Mouse (Mus musculus) liver, adult 2 months (tissue): ENCODE data around the gene Rbm20. TPM values are rescaled to one million over a fixed set of nuclear protein-coding genes. Genes with fewer than 3 reads are reported as not detected.

ENCODE experiments used
- DNase-seq: peaks from one replicate; pipeline ENCODE4 v3.0.0-alpha.2; 2011; ENCODE audit warnings: low read depth, low spot score; ENCODE audit errors: extremely low read depth
- H3K27ac ChIP-seq: fragments of 200-500 bp; replicated peaks from 2 replicates; pipeline ENCODE4 v1.5.1; 2012; ENCODE audit warnings: low read depth, mild to moderate bottlenecking, control low read depth, inconsistent platforms, low read length; ENCODE audit not compliant: insufficient read depth
- H3K27me3 ChIP-seq: fragments of 200-500 bp; 2 replicates; pipeline ENCODE4 v1.6.1; 2012; ENCODE audit warnings: mild to moderate bottlenecking, moderate library complexity, low read length, inconsistent platforms; ENCODE audit not compliant: control insufficient read depth, insufficient read depth
- H3K36me3 ChIP-seq: fragments of 200-500 bp; 2 replicates; pipeline ENCODE4 v1.6.1; 2012; ENCODE audit warnings: low read length, inconsistent platforms; ENCODE audit not compliant: control insufficient read depth, insufficient read depth
- H3K4me1 ChIP-seq: fragments of 200-500 bp; 2 replicates; pipeline ENCODE4 v1.6.1; 2011; ENCODE audit warnings: low read length; ENCODE audit not compliant: control insufficient read depth, insufficient read depth
- H3K4me3 ChIP-seq: fragments of 200-500 bp; 2 replicates; pipeline ENCODE4 v1.5.1; 2011; ENCODE audit warnings: low read depth, mild to moderate bottlenecking, control low read depth, low read length, moderate library complexity; ENCODE audit not compliant: insufficient read depth
- H3K79me2 ChIP-seq: fragments of 200-500 bp; 2 replicates; pipeline ENCODE4 v1.6.1; 2012; ENCODE audit warnings: inconsistent platforms, mild to moderate bottlenecking, low read length, moderate library complexity; ENCODE audit not compliant: control insufficient read depth, insufficient read depth
- H3K9ac ChIP-seq: fragments of 200-500 bp; 2 replicates; pipeline ENCODE4 v1.6.1; 2012; ENCODE audit warnings: low read depth, mild to moderate bottlenecking, control low read depth, inconsistent platforms, low read length
- CTCF ChIP-seq: fragments of 200-500 bp; IDR thresholded peaks from 2 replicates; pipeline ENCODE4 v1.5.1; 2011; ENCODE audit warnings: low read depth, low read length, control low read depth
- POLR2A ChIP-seq: fragments of 200-500 bp; IDR thresholded peaks from 2 replicates; pipeline ENCODE4 v1.6.1; 2011; ENCODE audit warnings: low read length, control low read depth; ENCODE audit not compliant: insufficient read depth; ENCODE audit errors: extremely low read depth
- WGBS: fragments of 180-500 bp; shearing (Covaris S2); methylation state at CpG from one replicate; pipeline ENCODE4 v1.1.7; 2018; 5-methylcytosine and 5-hydroxymethylcytosine counted together
- polyA plus RNA-seq: library from polyadenylated mRNA; depleted of rRNA; stranded (reverse); fragments of >200 nt; gene quantifications from 2 replicates; pipeline ENCODE4 v1.2.3, GENCODE M21; 2012
- total RNA-seq: library from RNA; depleted of rRNA; stranded (reverse); fragments of >200 nt; gene quantifications from 2 replicates; pipeline ENCODE4 v1.2.3, GENCODE M21; 2014

The Rbm20 gene
- total and polyA plus RNA-seq, 2 experiments: 0.31 to 1.8 TPM

- TF ChIP-seq POLR2A (no peak), CTCF (no peak)
- no peaks in the 10 kb centered on the region for H3K4me1 ChIP-seq
- H3K27me3 ChIP-seq: no peaks in the 10 kb centered on the region
- 91% methylated on average over 8 of the region's 8 CpGs for whole genome bisulfite sequencing
- no peak overlapping the region for H3K4me3 ChIP-seq
- H3K9ac ChIP-seq: no peak overlapping the region
- no peaks in the 10 kb centered on the region for H3K79me2 ChIP-seq
- DNase-seq: no peak
- no peak overlapping the region for H3K27ac ChIP-seq
- H3K36me3 ChIP-seq: no peaks in the 10 kb centered on the region
Observed at GRCm38 (mm10) chr19:53843972-53844371, 166.9 kb downstream of the Rbm20 start.

GRCm38 (mm10) chr19:53848272-53848995 is 171.3 kb downstream of the Rbm20 start:
- 86% methylated on average over 10 of the region's 10 CpGs for WGBS
- Histone ChIP-seq H3K9ac (no peak overlapping the region), H3K4me1 (peaks cover 7% of the 10 kb centered on the region; the same call in 1 of the 2 replicates), H3K79me2 (no peaks in the 10 kb centered on the region), H3K36me3 (no peaks in the 10 kb centered on the region), H3K4me3 (no peak overlapping the region), H3K27ac (no peak overlapping the region), H3K27me3 (no peaks in the 10 kb centered on the region)
- no peak for DNase-seq
- TF ChIP-seq CTCF (no peak), POLR2A (no peak)

GRCm38 (mm10) chr19:53850166-53850922 is 173.2 kb downstream of the Rbm20 start:
- H3K9ac ChIP-seq: peak overlapping the region; percentile 38; the same call in 1 of the 2 replicates
- peaks cover 7% of the 10 kb centered on the region; the same call in 1 of the 2 replicates for H3K4me1 ChIP-seq
- DNase-seq: peak; percentile 88
- no peaks in the 10 kb centered on the region for H3K27me3 ChIP-seq
- H3K4me3 ChIP-seq: no peak overlapping the region
- peak overlapping the region; percentile 75 for H3K27ac ChIP-seq
- no peaks in the 10 kb centered on the region for H3K79me2 ChIP-seq
- 29% methylated on average over 18 of the region's 18 CpGs for WGBS
- TF ChIP-seq CTCF (no peak), POLR2A (no peak)
- H3K36me3 ChIP-seq: no peaks in the 10 kb centered on the region

- no peak for DNase-seq
- Histone ChIP-seq H3K4me3 (no peak overlapping the region), H3K36me3 (no peaks in the 10 kb centered on the region), H3K27me3 (no peaks in the 10 kb centered on the region), H3K27ac (no peak overlapping the region), H3K4me1 (peaks cover 7% of the 10 kb centered on the region; the same call in 1 of the 2 replicates), H3K79me2 (no peaks in the 10 kb centered on the region), H3K9ac (no peak overlapping the region)
- WGBS: 94% methylated on average over 13 of the region's 13 CpGs
- TF ChIP-seq POLR2A (no peak), CTCF (no peak)
Observed at GRCm38 (mm10) chr19:53851352-53851751, 174.2 kb downstream of the Rbm20 start.

GRCm38 (mm10) chr19:53851826-53852698 is 175.0 kb downstream of the Rbm20 start:
- Histone ChIP-seq H3K27ac (0 out of 2 replicates have a peak overlapping the region, but pooled peaks have one; percentile 16), H3K4me1 (peaks cover 7% of the 10 kb centered on the region; the same call in 1 of the 2 replicates), H3K4me3 (no peak overlapping the region), H3K9ac (no peak overlapping the region), H3K36me3 (no peaks in the 10 kb centered on the region), H3K79me2 (no peaks in the 10 kb centered on the region), H3K27me3 (no peaks in the 10 kb centered on the region)
- 92% methylated on average over 14 of the region's 14 CpGs for WGBS
- no peak for DNase-seq
- TF ChIP-seq POLR2A (no peak), CTCF (no peak)
